20 mouse cellular contexts compared by ENCODE assay signal in genomic region chr19:47651160-47651480, GRCm38 (mm10). TPM values are rescaled to one million over a fixed set of nuclear protein-coding genes. Genes with fewer than 3 reads are reported as not detected.
"Had no signal": no experiment of that assay in that cellular context is flagged by ENCODE, and none has a peak within 500 bp of the region (broad histone marks: within the 10 kb centered on the region; RNA-seq: fewer than 3 reads in every experiment).

No protein-coding gene starts in this region.

- H3K4me3 ChIP-seq: intestine, embryonic 15.5 days; limb, embryonic 13.5 days; liver, embryonic 13.5 days; midbrain, embryonic 10.5 days; midbrain, embryonic 13.5 days; myocyte; neural tube, embryonic 13.5 days had no signal

- DNase-seq: kidney, adult 11 months; kidney, adult 8-10 months; kidney, postnatal 14 days; kidney, postnatal 4 days; left cerebral cortex, postnatal 4 days; liver, embryonic 13.5 days; lung, embryonic 14.5 days; retina, postnatal 1 day; right cerebral cortex, postnatal 25 days; thymus, postnatal 25 days had no signal

- H3K9me3 ChIP-seq: intestine, embryonic 15.5 days; limb, embryonic 13.5 days; liver, embryonic 13.5 days; midbrain, embryonic 10.5 days; midbrain, embryonic 13.5 days; neural tube, embryonic 13.5 days had no signal

- H3K4me1 ChIP-seq: limb, embryonic 13.5 days; liver, embryonic 13.5 days had no signal

- H3K9ac ChIP-seq: intestine, embryonic 15.5 days; limb, embryonic 13.5 days; liver, embryonic 13.5 days; lung, embryonic 14.5 days; midbrain, embryonic 13.5 days; neural tube, embryonic 13.5 days had no signal

- H3K4me2 ChIP-seq: intestine, embryonic 15.5 days; limb, embryonic 13.5 days; liver, embryonic 13.5 days; lung, embryonic 14.5 days; midbrain, embryonic 13.5 days; neural tube, embryonic 13.5 days had no signal

- H3K27me3 ChIP-seq: intestine, embryonic 15.5 days; limb, embryonic 13.5 days; liver, embryonic 13.5 days; midbrain, embryonic 13.5 days; neural tube, embryonic 13.5 days had no signal

- H3K27ac ChIP-seq: intestine, embryonic 15.5 days; limb, embryonic 13.5 days; liver, embryonic 13.5 days; midbrain, embryonic 10.5 days; midbrain, embryonic 13.5 days; neural tube, embryonic 13.5 days had no signal

- ATAC-seq: intestine, embryonic 15.5 days; lung, postnatal 0 days; midbrain, embryonic 13.5 days; midbrain, embryonic 16.5 days had no signal

RNA-seq across cellular contexts. Expression of gene Col17a1, which starts 40.8 kb away (rescaled TPM):
- total RNA-seq: megakaryocyte progenitor cell, adult 5-6 weeks; neutrophil, adult 5-6 weeks had no signal
